Mouse (Mus musculus): Measurements from ENCODE around the gene Tuba1a.

DNA sequence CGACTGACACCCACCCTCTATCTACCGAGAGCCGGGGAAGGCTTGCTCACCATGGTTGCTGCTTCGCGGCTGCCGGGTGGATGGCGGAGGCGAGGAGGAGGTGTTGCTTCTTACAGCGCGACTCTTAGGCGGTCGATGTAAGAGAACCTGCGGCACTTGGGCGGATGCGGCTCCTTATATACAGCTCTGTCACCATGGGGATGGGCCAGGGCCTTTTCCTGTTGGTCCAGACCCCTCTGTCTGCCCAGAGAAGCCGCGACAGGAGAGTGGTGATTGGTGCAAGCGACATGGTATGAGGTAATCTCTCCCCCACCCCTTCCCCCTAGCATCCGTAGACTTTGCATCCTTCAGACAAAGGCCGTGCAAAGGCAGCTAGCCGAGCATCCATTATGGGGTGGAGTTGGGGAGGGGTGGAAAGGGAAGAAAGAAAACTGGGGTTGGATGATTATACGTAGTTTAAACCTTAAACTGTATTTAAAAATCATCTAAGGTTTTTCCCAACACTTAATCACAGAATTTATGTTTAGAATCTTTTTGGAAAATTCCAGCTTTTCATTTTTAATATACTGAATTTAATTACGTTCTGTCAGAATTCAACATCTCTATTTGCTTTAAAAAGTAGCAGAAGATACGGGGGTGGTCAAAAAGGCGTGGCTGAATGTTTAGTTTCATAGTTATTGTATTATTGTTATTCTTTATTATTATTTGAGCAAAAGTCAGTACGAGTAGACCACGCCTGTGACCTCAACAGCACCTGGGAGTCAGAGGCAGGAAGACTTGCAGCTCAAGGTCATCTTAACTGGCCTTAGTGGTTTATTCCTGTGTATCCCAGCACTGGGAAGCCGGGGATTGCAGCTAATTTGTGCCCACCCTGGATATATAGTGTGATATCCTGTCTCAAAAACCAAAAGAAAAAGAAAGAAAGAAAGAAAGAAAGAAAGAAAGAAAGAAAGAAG, at the start of gene Tuba1a, which contains the start of gene Gm49450:
- no peak for TF ChIP-seq GATA1 (IDR thresholded peaks at IDR 0.05; ENCODE audit: borderline replicate concordance, low read length)
- no peak for TF ChIP-seq FLI1 (IDR thresholded peaks at IDR 0.05; ENCODE audit: low read length)

All from megakaryocyte, embryonic 14.5 days (primary cell).